Mouse (Mus musculus) cerebellum, adult 11 months (tissue): ENCODE data around the gene Plppr3.

Experiments
- DNase-seq: peaks from one replicate; pipeline ENCODE4 v3.0.0; 2022

The Plppr3 gene

DNA sequence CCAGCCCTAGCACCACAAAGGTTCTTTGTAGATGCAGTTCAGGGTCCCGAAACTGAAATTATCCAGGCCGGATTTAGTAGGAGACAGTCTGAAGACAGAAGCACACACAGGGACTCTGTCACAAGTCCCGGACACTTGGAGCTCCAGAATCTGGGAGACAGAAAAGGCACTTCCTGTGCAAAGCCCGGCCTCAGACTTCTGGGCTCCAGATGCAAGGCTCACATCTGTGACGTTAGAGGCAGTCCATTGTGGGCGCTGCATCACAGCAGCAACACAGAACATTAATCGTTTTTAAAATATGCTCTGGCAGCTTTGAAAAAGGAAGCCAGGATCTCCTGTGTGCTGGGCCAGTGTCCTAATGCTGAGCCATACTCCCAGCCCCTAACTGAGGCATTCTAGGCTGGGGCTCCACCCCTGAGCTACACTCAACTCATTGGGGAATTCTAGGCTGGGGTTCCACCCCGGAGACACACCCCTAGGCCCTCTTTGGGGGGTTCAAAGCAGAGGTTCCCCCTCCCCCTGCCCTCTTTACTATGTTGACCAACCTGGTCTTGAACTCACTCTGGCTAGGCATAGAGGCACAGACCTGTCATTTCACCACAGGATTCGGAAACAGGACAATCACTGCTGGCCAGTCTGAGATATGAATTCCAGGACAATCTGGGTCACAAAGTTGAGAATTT is 22.2 kb downstream of the Plppr3 start:
- no peak for DNase-seq

DNA sequence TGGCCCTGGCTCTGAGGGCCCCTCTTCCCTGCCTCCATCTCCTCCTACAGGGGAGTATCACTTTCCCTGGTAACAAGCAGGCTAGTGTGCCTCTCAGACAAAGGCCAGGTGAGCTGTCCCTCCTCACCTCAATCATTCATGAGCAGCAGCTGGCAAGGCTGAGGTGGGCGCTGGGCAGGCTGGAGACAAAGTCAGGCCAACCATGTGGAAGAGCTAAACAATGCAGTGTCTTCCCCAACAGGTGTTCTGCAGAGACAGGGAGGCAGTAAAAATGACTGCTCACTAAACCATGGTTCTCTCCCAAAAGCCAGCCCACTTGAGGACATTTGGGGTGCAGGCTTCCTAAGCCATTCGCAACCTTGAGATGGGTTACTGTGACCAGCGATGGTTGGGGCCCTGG is 22.8 kb downstream of the Plppr3 start:
- no peak for DNase-seq

DNA sequence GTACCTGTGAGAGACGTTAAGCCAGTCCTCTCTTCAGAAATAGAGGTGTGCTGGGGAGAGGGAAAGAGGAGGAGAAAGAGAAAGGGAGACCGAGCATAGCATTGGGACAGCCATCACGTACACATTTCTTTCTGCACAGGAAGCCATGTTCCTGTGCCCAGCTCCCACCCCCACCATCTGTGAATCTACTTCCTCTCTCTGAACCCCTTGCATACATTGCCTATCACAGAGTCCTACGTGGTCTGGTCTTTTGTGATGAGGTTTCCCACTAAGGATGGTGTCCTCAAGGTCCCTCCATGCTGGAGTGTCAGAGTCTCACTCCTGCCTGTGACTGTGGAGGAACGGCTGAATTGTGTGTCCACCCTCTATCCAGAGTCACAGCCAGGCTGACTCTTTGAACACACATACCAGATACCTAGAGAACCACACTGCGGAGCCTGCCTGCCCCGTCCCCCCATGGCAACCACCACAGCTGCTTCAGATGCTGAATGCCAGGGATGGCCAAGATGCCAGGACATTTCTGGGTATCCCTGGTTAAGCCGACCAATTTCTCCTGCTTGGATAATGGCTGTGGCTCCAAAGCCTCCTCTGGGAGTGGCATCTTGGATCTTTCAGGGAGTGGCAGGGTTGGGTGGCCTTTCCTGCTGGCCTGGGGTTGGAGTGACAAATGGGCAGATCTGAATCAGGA is 24.3 kb downstream of the Plppr3 start:
- no peak for DNase-seq

GRCm38 (mm10) chr10:79846553-79846952 is 27.9 kb downstream of the Plppr3 start:
- no peak for DNase-seq

GRCm38 (mm10) chr10:79843476-79843875 is 31.0 kb downstream of the Plppr3 start:
- DNase-seq = no peak

GRCm38 (mm10) chr10:79842322-79842721 is 32.1 kb downstream of the Plppr3 start:
- no peak for DNase-seq

DNA sequence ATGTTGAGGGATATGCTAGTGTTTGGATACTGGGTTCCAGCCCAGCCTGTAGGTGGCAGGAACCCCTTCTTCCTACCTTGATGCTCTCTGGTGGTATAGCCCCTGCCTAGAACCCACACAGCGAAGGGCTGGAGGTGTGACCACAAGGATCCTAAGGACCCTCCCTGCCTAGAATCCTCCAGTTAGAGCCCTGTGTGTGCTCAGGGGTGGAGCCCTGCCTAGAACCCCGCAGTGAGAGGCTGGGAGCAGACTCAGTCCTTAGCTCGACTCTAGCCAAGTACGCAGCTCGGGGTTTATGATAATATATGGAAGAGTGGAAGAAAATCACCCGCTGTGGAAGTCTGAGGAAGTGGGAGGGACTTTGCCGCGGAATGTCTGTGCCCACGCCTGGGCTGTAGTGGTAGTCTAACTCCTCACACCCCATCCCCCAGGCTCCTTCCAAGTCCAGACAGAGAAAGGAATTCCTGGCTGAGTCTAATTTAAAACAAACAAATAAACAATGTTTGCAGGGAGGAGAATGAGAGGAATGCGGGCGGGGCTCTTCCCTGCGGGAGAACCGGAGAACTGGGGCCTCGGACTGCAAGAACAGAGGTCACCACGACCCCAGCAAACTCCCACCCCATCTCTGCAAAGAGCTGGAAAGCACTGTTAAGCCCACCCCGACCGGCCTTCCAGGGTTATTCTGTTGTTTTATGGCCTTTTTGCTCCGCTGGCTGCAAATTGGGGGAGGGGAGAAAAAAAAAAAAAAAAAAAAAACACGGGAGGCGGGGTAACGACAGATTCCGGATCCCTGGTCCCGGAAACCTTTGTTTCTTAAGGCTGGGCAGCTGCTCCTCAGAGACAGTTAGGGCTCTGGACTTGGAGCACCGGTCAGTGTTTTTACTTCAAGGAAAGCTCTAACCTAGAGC is 33.5 kb downstream of the Plppr3 start:
- peak; percentile 48 for DNase-seq

- DNase-seq = no peak
Observed at GRCm38 (mm10) chr10:79840091-79840490, 34.3 kb downstream of the Plppr3 start.

DNA sequence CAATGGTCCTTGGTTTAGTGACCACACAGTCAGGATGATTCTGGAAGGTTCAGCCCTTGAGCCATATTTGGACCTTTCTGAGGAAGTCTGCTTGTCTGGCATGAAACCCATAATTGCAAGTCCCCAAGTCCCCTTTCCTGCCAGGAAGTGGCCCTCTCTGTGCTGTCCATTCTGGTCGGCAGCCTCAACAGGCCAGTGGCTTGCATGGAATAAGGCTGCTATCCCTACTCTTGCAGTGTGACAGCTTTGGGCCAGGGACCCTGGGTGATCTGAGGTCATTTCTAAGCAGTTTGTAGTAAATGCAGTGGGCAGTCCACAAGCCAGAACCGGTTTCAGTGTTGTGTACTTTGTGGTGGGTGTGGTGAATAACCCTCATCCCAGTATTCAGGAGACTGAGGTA is 36.3 kb downstream of the Plppr3 start:
- no peak for DNase-seq

- DNase-seq = no peak
Observed at GRCm38 (mm10) chr10:79836918-79837317, 37.5 kb downstream of the Plppr3 start.

GRCm38 (mm10) chr10:79834769-79835398 is 39.5 kb downstream of the Plppr3 start:
- DNase-seq = peak; percentile 72

GRCm38 (mm10) chr10:79832786-79833181 is 41.6 kb downstream of the Plppr3 start:
- no peak for DNase-seq

- no peak for DNase-seq
Observed at GRCm38 (mm10) chr10:79832026-79832785, 42.2 kb downstream of the Plppr3 start.

GRCm38 (mm10) chr10:79831583-79831982 is 42.9 kb downstream of the Plppr3 start:
- DNase-seq = no peak

- DNase-seq = no peak
Observed at GRCm38 (mm10) chr10:79824413-79824812, 50.0 kb downstream of the Plppr3 start.

GRCm38 (mm10) chr10:79823011-79823410 is 51.4 kb downstream of the Plppr3 start:
- no peak for DNase-seq

- no peak for DNase-seq
Observed at GRCm38 (mm10) chr10:79822372-79822771, 52.1 kb downstream of the Plppr3 start.

DNA sequence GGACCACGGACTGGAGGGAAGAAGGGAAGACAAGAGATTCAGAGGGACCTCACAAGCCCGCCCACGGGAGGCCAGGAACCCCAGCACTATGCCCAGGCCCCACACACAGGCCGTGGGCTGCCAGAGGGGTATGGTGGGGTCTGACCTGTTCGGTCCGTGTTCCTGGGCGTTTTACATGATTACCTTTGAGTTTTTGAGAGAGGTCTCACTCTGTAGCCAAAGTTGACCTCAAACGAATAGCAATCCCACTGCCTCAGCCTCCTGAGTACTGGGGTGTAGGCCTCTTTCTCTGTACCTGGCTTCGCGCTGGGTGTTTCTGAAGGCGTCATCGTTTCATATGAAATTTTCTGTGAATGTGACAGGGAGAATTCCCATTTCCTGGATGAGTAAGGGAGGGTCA is 52.7 kb downstream of the Plppr3 start:
- no peak for DNase-seq

DNA sequence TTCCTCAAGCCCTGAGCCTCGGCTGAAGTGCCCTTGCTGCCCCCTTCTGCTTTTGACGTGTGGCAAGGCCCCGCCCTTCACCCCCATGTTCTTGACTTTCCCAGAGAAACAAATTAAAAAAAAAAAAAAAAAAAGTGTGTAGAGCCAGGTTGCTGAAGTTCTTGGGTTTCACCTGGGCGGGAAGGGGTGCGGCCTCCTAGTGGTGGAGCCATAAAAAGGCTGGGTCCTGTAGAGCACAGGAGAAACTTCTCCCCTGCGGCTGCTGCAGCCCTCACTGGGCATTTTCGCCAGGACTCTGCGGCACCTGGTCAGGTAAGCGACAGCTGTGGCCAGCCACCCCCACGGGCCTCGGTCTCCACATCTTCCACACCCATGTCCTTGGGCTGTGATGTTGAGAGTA is 53.7 kb downstream of the Plppr3 start, which contains the start of gene Misp:
Gene Misp, plus strand, starts transcription at position 208 of the 400 bp plus-strand sequence.
- no peak for DNase-seq

DNA sequence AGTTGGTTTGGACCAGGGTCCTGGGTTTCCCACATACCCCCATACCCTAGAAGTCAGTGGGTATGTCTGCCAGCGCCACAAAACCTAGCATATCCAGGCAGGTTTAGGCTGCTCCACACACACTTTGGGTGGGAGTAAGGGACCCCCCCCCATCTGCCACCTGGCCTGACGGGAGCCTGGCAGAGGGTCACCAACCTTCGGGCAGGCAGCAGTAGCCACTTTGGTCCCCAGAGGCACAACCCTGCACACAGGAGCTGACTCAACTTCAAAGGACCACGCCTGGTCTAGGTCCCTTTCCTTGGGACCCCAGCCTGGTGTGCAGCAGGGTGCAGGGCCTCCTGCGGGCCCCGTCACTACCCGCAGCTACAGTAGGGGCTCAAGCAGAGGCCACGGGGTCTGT is 54.2 kb downstream of the Plppr3 start:
- DNase-seq = no peak

GRCm38 (mm10) chr10:79819606-79820005 is 54.8 kb downstream of the Plppr3 start:
- no peak for DNase-seq

- DNase-seq = no peak
Observed at GRCm38 (mm10) chr10:79818225-79818624, 56.2 kb downstream of the Plppr3 start.
